Mouse (Mus musculus) forebrain, embryonic 12.5 days (tissue): ENCODE results near the gene Clstn3. TPM values are rescaled to one million over a fixed set of nuclear protein-coding genes. Genes with fewer than 3 reads are reported as not detected.
"Not testable (repeated sequence)": the region's sequence is repeated elsewhere in the genome, so short reads cannot be mapped to it uniquely, and the experiment has no call there.

Experiments used
- ATAC-seq: fragments of 200-750 bp; cut with Nextera tagmentation; 2 replicates; pipeline ENCODE4 v1.8.0; 2017; ENCODE audit warnings: moderate TSS enrichment; ENCODE audit not compliant: low FRiP score
- H3K27ac ChIP-seq: fragments of 300-500 bp; sonication (generic); 2 replicates; pipeline ENCODE4 v1.5.1; 2016; ENCODE audit warnings: mild to moderate bottlenecking
- H3K27me3 ChIP-seq: fragments of 300-500 bp; sonication (generic); 2 replicates; pipeline ENCODE4 v1.6.1; 2016; ENCODE audit warnings: mild to moderate bottlenecking
- H3K36me3 ChIP-seq: fragments of 300-500 bp; sonication (generic); replicated peaks from 2 replicates; pipeline ENCODE4 v1.6.1; 2016; ENCODE audit warnings: mild to moderate bottlenecking
- H3K4me1 ChIP-seq: fragments of 300-500 bp; sonication (generic); 2 replicates; pipeline ENCODE4 v1.6.1; 2016
- H3K4me2 ChIP-seq: fragments of 300-500 bp; sonication (generic); 2 replicates; pipeline ENCODE4 v1.6.1; 2016; ENCODE audit warnings: mild to moderate bottlenecking, moderate library complexity
- H3K4me3 ChIP-seq: fragments of 300-500 bp; sonication (generic); replicated peaks from 2 replicates; pipeline ENCODE4 v1.5.1; 2016; ENCODE audit warnings: mild to moderate bottlenecking
- H3K9ac ChIP-seq: fragments of 300-500 bp; sonication (generic); 2 replicates; pipeline ENCODE4 v1.6.1; 2016; ENCODE audit warnings: mild to moderate bottlenecking
- H3K9me3 ChIP-seq: fragments of 300-500 bp; sonication (generic); 2 replicates; pipeline ENCODE4 v1.6.1; 2016
- WGBS: fragments of 180-500 bp; shearing (Covaris S2); methylation state at CpG from one replicate; pipeline ENCODE4 v1.1.7; 2016; 5-methylcytosine and 5-hydroxymethylcytosine counted together
- polyA plus RNA-seq: library from polyadenylated mRNA; unstranded; fragments of >200 nt; fragmentation: Nextera tagmentation; extraction: Ambion mirVana; gene quantifications from 2 replicates; pipeline ENCODE4 v1.2.1, GENCODE M21; 2016

Gene Clstn3
- polyA plus RNA-seq, 1 experiment from 2014 or later, result 25.9 TPM

DNA sequence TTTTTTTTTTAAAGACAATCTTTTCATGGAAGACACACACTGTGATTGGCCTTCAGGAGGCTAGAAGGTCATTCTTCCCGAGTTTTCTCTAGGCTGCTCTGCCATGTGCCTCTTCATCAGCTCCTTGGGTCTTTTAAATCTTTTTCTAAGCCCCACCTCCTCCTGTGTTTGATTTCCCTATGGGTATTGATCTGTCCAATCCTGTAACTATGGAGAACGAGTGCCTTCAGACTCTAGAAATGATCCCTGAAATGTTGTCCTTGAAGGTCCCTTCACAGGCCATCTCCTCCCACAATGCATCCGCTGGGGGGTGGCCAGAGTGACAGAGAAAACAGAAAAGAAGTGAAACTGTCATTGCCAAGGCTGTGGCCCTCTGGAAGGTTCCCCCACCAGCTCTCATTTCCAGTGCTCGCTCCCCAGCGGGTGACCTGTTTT, 12.6 kb upstream of the Clstn3 start:
- Histone ChIP-seq H3K9ac (no peak overlapping the region), H3K4me3 (no peak overlapping the region), H3K4me1 (no peaks in the 10 kb centered on the region), H3K36me3 (no peaks in the 10 kb centered on the region), H3K27ac (no peak overlapping the region), H3K27me3 (no peaks in the 10 kb centered on the region), H3K4me2 (no peak overlapping the region), H3K9me3 (no peaks in the 10 kb centered on the region)
- WGBS, result 77% methylated on average over 5 of the region's 5 CpGs
- no peak for ATAC-seq

DNA sequence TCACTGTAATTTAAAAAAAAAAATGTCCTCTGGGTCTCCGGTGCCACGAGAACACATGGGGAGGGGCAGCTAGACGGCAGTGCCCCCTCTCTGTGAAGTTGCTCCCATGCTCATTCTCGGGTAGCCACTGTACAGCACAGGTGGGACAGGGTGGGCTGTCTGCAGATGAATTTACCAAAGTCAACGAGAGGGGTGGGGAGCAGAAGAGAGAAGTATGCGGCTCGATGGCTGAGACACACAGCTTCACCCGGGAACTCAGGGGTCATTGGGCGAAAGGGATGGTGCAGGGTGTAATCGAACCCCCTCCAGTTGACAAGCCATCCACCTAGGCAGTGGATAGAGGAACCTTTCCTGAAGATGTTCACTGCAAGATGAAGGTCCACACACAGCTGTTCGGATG, 12.2 kb upstream of the Clstn3 start:
- Histone ChIP-seq H3K4me1 (no peaks in the 10 kb centered on the region), H3K4me3 (no peak overlapping the region), H3K27me3 (no peaks in the 10 kb centered on the region), H3K9me3 (no peaks in the 10 kb centered on the region), H3K27ac (no peak overlapping the region), H3K36me3 (no peaks in the 10 kb centered on the region), H3K4me2 (no peak overlapping the region), H3K9ac (no peak overlapping the region)
- no peak for ATAC-seq
- 86% methylated on average over 11 of the region's 11 CpGs for WGBS

DNA sequence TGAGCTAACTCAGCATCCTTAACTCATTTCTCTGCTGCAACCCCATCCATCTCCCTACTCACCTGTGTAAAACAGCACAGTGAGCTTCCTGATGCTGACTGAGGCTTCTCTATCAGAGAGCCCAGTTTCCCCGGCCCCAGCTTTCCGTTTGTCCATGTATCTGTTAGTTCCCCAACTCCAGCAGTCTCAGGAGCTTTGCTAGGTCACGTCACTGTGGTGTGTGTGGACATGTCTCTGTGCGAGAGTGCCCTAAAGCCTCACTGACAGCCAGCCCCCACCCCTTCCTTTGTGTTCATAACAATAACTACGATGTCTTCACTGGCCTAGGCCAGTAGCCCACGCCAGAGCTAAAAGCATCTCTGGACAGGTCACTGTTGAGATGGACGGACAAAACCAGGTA, 11.6 kb upstream of the Clstn3 start:
- WGBS, result 76% methylated on average over 7 of the region's 7 CpGs
- Histone ChIP-seq H3K9me3 (no peaks in the 10 kb centered on the region), H3K27me3 (no peaks in the 10 kb centered on the region), H3K4me3 (no peak overlapping the region), H3K4me1 (no peaks in the 10 kb centered on the region), H3K9ac (no peak overlapping the region), H3K27ac (no peak overlapping the region), H3K4me2 (no peak overlapping the region), H3K36me3 (no peaks in the 10 kb centered on the region)
- no peak for ATAC-seq

DNA sequence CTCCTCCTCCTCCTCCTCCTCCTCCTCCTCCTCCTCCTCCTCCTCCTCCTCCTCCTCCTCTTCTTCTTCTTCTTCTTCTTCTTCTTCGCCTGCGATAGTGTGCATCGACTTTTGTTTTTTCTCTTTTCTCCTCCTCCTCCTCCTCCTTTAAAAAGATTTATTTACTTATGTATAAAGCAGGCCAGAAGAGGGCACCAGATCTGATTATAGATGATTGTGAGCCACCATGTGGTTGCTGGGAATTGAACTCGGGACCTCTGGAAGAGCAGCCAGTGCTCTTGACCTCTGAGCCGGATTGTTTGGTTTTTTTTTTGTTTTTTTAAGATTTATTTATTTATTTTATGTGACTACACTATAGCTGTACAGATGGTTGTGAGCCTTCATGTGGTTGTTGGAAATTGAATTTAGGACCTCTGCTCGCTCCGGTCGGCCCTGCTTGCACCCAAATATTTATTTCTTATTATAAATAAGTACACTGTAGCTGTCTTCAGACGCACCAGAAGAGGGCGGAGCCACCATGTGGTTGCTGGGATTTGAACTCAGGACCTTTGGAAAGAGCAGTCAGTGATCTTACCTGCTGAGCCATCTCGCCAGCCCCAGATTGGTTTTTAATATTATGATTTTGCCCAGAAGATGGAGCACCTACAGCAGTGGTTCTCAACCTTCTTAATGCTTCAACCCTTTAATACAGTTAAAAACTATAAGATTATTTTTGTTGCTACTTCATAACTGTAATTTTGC, 10.9 kb upstream of the Clstn3 start:
- H3K36me3 ChIP-seq, H3K4me1 ChIP-seq, H3K4me2 ChIP-seq, H3K27ac ChIP-seq, ATAC-seq, H3K27me3 ChIP-seq, H3K4me3 ChIP-seq, H3K9me3 ChIP-seq, H3K9ac ChIP-seq: not testable (repeated sequence)
- 91% methylated on average over 8 of the region's 11 CpGs for WGBS

DNA sequence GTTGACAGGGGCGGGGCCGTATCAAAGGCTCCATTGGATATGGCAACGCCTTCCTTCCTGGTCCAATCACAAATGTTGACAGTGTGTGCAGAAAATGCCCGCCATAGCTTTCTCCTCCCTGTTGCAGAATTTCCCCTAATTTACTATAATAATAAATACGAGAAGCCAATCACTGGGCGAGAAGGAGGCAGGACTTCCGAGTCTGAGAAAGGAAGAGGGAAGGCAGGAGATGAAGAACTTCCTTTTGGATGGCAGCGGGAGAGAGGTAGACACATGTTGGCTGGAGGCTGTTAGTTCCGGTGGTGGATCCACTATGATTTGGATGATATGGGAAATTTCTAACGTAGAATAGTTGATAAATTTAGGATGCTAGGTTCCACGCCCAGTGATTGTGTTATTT, 10.0 kb upstream of the Clstn3 start:
- Histone ChIP-seq H3K36me3 (no peaks in the 10 kb centered on the region), H3K4me2 (no peak overlapping the region), H3K27ac (no peak overlapping the region), H3K4me1 (no peaks in the 10 kb centered on the region), H3K9ac (no peak overlapping the region), H3K4me3 (no peak overlapping the region), H3K9me3 (no peaks in the 10 kb centered on the region), H3K27me3 (no peaks in the 10 kb centered on the region)
- ATAC-seq, result no peak
- 94% methylated on average over 11 of the region's 11 CpGs for WGBS

DNA sequence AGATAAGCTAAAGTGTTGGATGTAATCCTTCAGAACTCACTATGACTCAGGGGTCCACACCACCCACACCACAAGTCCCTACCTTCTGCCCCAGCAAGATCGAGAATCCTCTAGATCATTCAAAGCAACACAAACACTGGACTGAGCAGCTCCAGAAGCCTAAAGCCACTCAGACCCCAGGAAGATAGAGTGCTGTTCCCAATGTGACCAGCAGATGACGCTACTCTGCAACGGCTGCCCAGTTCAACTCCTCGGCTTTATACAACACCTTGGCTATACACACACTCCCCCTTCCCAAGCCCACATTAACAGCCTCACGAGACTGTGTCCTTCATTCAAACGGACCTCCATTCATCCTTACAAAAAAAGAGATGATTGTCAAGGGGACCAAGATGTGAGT, 8.2 kb upstream of the Clstn3 start:
- WGBS, result 31% methylated on average over 6 of the region's 6 CpGs
- Histone ChIP-seq H3K27me3 (no peaks in the 10 kb centered on the region), H3K4me1 (no peaks in the 10 kb centered on the region), H3K4me2 (no peak overlapping the region), H3K4me3 (no peak overlapping the region), H3K27ac (no peak overlapping the region), H3K9ac (no peak overlapping the region), H3K36me3 (no peaks in the 10 kb centered on the region), H3K9me3 (no peaks in the 10 kb centered on the region)
- no peak for ATAC-seq

DNA sequence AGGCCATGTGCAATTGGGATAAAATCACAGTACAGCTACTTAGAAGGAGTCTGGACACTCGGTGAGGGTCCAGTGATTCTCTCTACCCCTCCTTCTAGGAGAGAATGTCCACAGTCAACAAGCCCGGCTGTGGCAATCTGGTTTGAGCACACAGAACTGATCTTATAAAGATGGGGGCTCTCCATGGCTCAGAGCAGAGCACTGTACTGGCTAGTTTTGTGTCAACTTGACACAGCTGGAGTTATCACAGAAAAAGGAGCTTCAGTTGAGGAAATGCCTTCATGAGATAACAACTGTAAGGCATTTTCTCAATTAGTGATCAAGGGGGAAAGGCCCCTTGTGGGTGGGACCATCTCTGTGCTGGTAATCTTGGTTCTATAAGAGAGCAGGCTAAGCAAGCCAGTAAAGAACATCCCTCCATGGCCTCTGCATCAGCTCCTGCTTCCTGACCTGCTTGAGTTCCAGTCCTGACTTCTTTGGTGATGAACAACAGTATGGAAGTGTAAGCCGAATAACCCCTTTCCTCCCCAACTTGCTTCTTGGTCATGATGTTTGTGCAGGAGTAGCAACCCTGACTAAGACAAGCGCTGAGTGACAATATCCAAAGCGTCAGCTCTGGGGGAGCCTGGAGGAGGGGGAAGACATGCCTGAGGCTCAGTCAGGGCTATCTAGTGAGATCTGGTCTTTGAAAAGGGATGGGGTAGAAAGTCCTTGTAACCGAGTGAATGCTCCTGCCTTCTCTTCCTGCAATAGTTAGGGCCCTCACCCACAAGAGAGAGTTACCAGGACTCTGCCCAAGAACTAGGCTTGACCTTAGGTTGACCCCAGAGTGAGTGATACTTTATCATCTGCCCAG, 7.4 kb upstream of the Clstn3 start:
- H3K4me1 ChIP-seq, ATAC-seq, H3K36me3 ChIP-seq, H3K4me3 ChIP-seq, H3K27me3 ChIP-seq, H3K9me3 ChIP-seq, H3K4me2 ChIP-seq, H3K9ac ChIP-seq, H3K27ac ChIP-seq: not testable (repeated sequence)
- WGBS, result 87% methylated on average over 6 of the region's 6 CpGs

DNA sequence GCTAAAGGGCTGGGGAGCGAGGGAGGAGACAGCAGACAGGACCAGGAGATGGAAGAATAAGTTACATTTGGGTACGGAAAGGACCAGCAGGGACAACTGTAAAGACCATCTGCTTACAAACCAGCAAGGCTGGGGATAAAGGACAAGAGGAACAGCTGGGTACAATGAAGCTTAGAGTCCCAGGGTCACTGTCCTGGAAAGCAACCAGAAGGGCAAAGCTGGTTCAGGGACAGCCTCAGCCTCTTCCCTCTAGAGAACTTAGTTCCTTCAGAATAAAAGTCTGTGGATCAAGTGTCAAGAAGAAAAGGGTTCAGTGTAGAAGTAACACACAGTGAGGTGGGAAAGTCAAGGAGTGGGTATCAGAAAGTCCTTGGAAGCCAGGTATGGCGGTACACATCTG, 6.5 kb upstream of the Clstn3 start:
- no peaks in the 10 kb centered on the region for H3K27me3 ChIP-seq
- H3K36me3 ChIP-seq, result no peaks in the 10 kb centered on the region
- no peaks in the 10 kb centered on the region for H3K4me1 ChIP-seq
- H3K9me3 ChIP-seq, result no peaks in the 10 kb centered on the region
- H3K4me3 ChIP-seq, result no peak overlapping the region
- no peak overlapping the region for H3K4me2 ChIP-seq
- H3K27ac ChIP-seq, result no peak overlapping the region
- no peak overlapping the region for H3K9ac ChIP-seq
- WGBS, result 84% methylated on average over 3 of the region's 3 CpGs
- no peak for ATAC-seq

DNA sequence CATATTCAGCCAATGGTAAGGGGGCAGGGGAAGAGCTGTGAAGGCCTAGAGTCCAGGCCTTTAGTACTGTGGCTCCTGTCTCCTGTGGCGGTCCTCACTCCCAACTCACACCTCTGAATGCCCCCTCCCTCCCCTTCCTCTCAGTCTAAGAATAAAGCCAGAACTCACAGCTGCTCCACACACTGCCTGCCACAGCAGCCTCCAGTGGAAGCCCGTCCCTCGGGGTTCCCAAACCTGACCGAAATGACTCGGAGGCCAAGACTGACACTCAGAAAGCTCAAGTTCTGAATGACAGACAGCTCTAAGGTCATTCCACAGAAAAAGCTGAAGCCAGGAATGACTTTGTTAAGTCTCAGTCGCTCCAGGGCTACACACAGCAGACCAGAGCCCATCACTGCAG, 1.1 kb upstream of the Clstn3 start:
- no peak for ATAC-seq
- H3K4me1 ChIP-seq, result peaks cover 18% of the 10 kb centered on the region
- 0 out of 2 replicates have a peak, but pooled peaks cover under 1% of the 10 kb centered on the region for H3K36me3 ChIP-seq
- H3K27me3 ChIP-seq, result 0 out of 2 replicates have a peak, but pooled peaks cover 4% of the 10 kb centered on the region
- peak overlapping the region; percentile 82; the same call in 1 of the 2 replicates for H3K4me2 ChIP-seq
- 78% methylated on average over 6 of the region's 6 CpGs for WGBS
- no peak overlapping the region for H3K4me3 ChIP-seq
- H3K27ac ChIP-seq, result no peak overlapping the region
- H3K9ac ChIP-seq, result no peak overlapping the region
- no peaks in the 10 kb centered on the region for H3K9me3 ChIP-seq

DNA sequence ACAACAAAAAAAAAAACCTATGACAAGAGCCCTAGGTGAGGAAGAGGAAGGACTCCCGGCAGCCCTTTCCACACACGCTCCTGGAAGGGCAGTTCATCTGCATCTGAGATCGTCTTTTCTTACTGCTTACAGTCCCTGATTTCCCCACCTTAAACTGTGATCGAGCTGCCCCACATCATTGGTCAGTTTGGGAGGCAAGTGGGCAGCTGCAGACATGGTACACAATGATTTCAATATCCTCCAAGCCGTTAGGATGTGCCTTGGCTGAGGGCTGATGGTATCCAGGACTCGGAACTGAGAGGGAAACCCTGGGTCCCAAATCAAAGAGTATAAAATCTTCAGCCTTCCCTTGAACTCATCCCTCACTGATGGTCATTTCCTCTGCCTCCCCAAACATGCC, 705 bp upstream of the Clstn3 start:
- H3K27ac ChIP-seq, result no peak overlapping the region
- 0 out of 2 replicates have a peak, but pooled peaks cover 2% of the 10 kb centered on the region for H3K36me3 ChIP-seq
- H3K4me3 ChIP-seq, result peak overlapping the region; percentile 52
- H3K9me3 ChIP-seq, result no peaks in the 10 kb centered on the region
- H3K9ac ChIP-seq, result no peak overlapping the region
- WGBS, result 44% methylated on average over 6 of the region's 6 CpGs
- ATAC-seq, result no peak
- H3K4me2 ChIP-seq, result peak overlapping the region; percentile 82
- H3K27me3 ChIP-seq, result 0 out of 2 replicates have a peak, but pooled peaks cover 4% of the 10 kb centered on the region
- H3K4me1 ChIP-seq, result peaks cover 18% of the 10 kb centered on the region

DNA sequence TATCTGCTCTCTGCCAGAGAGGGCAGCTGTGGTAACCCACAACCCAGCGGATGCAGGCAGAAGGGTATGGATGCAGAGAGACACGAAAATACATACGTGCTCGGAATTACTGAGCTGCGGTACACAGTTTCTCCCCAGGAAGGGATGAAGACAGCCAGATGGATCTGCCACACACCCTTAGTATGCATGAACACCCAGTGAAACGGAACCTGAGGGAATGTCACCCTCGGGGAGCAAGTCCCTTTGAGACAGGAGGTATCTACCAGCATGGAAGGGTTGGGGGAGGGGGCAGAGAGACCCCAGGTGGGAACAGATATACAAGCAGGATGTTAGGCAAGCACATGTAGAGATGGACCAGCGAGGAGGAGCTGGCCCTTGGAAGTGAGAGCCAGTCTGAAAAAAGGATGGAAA, 708 bp downstream of the Clstn3 start:
- Histone ChIP-seq H3K27ac (peak overlapping the region; percentile 63; the same call in 1 of the 2 replicates), H3K36me3 (0 out of 2 replicates have a peak, but pooled peaks cover 2% of the 10 kb centered on the region)

DNA sequence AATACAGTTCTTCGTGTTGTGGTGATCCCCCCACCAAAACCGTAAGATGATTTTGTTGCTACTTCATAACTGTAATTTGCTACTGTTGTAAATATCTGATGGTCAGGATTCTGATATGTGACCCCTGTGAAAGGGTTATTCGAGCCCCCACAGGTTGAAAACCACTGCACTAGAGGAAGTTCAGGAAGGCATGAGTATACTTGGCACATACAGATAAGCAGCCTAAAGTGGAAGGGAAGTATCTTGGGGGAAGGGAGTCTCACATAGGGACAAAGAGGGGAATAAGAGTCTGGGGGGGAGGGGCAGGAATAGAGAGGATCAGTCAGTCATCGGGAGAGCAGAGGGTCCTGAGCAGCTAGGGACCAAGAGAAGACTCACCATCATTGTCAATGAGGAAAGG, 5.2 kb downstream of the Clstn3 start:
- H3K27ac ChIP-seq, result no peak overlapping the region
- no peaks in the 10 kb centered on the region for H3K9me3 ChIP-seq
- H3K4me2 ChIP-seq, result no peak overlapping the region
- H3K36me3 ChIP-seq, result peaks cover 6% of the 10 kb centered on the region
- no peak for ATAC-seq
- no peaks in the 10 kb centered on the region for H3K27me3 ChIP-seq
- no peak overlapping the region for H3K4me3 ChIP-seq
- 83% methylated on average over 4 of the region's 4 CpGs for WGBS
- H3K9ac ChIP-seq, result no peak overlapping the region
- H3K4me1 ChIP-seq, result peaks cover 11% of the 10 kb centered on the region

More for the DNA sequence above, 708 bp downstream of the Clstn3 start:
- Histone ChIP-seq H3K9me3 (no peaks in the 10 kb centered on the region), H3K4me2 (peak overlapping the region; percentile 82), H3K27me3 (0 out of 2 replicates have a peak, but pooled peaks cover 4% of the 10 kb centered on the region), H3K9ac (peak overlapping the region; percentile 68), H3K4me1 (peaks cover 18% of the 10 kb centered on the region), H3K4me3 (peak overlapping the region; percentile 52)
- 25% methylated on average over 8 of the region's 8 CpGs for WGBS
- peak; percentile 8; the same call in 1 of the 2 replicates for ATAC-seq
